Mouse (Mus musculus) brain, embryonic 18.5 days (tissue): ENCODE measurements around the gene Taar5.

Experiments
- DNase-seq: peaks from one replicate; pipeline ENCODE4 v3.0.0-alpha.2; 2012; ENCODE audit warnings: low read depth, low spot score

Gene Taar5

DNA sequence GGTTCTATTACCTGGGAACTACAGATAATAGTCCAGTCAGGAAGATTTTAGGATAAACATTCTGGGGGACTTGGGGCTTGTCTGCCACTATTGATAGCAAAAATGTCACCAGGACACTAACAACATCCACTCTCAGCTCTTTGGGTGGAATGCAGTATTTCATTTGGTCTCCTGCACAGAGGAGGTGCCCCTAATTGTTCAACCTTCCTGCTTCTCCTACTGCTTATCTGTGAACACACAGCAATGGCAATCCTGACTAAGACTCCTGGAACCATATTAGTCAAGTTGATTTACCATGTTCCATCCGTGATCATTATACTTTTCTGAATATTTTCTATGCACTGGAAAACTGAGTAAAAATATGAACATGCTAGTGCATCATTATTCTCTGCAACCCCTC is 37.6 kb downstream of the Taar5 start:
- no peak for DNase-seq
